Mouse (Mus musculus) cortical plate, adult 2 months (tissue): ENCODE measurements around the gene Col5a1.

Source experiments
- CTCF ChIP-seq: fragments of 200-500 bp; IDR thresholded peaks from 2 replicates; pipeline ENCODE4 v1.5.1; 2011; ENCODE audit warnings: mild to moderate bottlenecking, control low read depth, low read length; ENCODE audit not compliant: insufficient read depth; ENCODE audit errors: extremely low read depth
- POLR2A ChIP-seq: fragments of 200-500 bp; IDR thresholded peaks from 2 replicates; pipeline ENCODE4 v1.6.1; 2011; ENCODE audit warnings: mild to moderate bottlenecking, low read length, control low read depth; ENCODE audit not compliant: insufficient read depth; ENCODE audit errors: extremely low read depth

GRCm38 (mm10) chr2:27874596-27874995 is 11.6 kb upstream of the Col5a1 start:
- TF ChIP-seq CTCF, result no peak
- no peak for TF ChIP-seq POLR2A
